Mouse (Mus musculus): ENCODE results near the gene Gfm2. TPM values are rescaled to one million over a fixed set of nuclear protein-coding genes. Genes with fewer than 3 reads are reported as not detected.
A peak's percentile ranks its signal among the peaks of the same experiment; 100 is the strongest.

Gene Gfm2
- total RNA-seq, 1 experiment = 70.6 TPM

- Histone ChIP-seq H3K36me3 (ENCODE audit: control insufficient read depth, insufficient read depth, low read length, poor library complexity, severe bottlenecking) (no peaks in the 10 kb centered on the region), H3K9me3 (ENCODE audit: control insufficient read depth, insufficient read depth, low read depth, low read length) (no peaks in the 10 kb centered on the region), H3K4me1 (ENCODE audit: control insufficient read depth in 2 of 2, insufficient read depth in 2 of 2, low read length in 2 of 2, poor library complexity in 1 of 2) (peaks cover 4 to 9% of the 10 kb centered on the region in 2 experiments; a peak in 2 of 4 replicates), H3K4me3 (ENCODE audit: insufficient read depth in 1 of 2, low read depth in 1 of 2, low read length in 2 of 2, poor library complexity in 1 of 2, severe bottlenecking in 1 of 2) (peak overlapping the region in 1 of 2 experiments; percentile 37; a peak in 1 of 4 replicates), H3K27ac (ENCODE audit: insufficient read depth, low read depth, low read length, poor library complexity, severe bottlenecking) (peak overlapping the region; percentile 67), H3K9ac (ENCODE audit: insufficient read depth, low read depth, low read length, poor library complexity, severe bottlenecking) (0 out of 2 replicates have a peak overlapping the region, but pooled peaks have one; percentile 23)
- in situ Hi-C loops (cut with MboI; ENCODE audit: low sequenced_read_pairs in 2 of 2, unreplicated experiment in 2 of 2) = no loop called here
- no peak for DNase-seq (ENCODE audit: low read depth, low spot score)
- TF ChIP-seq CHD2 (IDR thresholded peaks at IDR 0.05; ENCODE audit: low read depth, low read length) (no peak), ZC3H11A (IDR thresholded peaks at IDR 0.05; ENCODE audit: borderline replicate concordance, low read depth, low read length) (no peak), HCFC1 (IDR thresholded peaks at IDR 0.05; ENCODE audit: borderline replicate concordance, insufficient read depth, low read length) (no peak), ZNF384 (IDR thresholded peaks at IDR 0.05; ENCODE audit: low read depth, low read length) (no peak), MAFK (IDR thresholded peaks at IDR 0.05; ENCODE audit: insufficient read depth, low read depth, low read length) (no peak)
These were observed 69.9 kb downstream of the Gfm2 start for GRCm38 (mm10) chr13:97207472-97208111.

- H3K27ac ChIP-seq (ENCODE audit: insufficient read depth, low read depth, low read length, poor library complexity, severe bottlenecking) = peak overlapping the region; percentile 67
- no peak overlapping the region for H3K9ac ChIP-seq (ENCODE audit: insufficient read depth, low read depth, low read length, poor library complexity, severe bottlenecking)
- no peaks in the 10 kb centered on the region for H3K36me3 ChIP-seq (ENCODE audit: control insufficient read depth, insufficient read depth, low read length, poor library complexity, severe bottlenecking)
- in situ Hi-C loops (cut with MboI; ENCODE audit: low sequenced_read_pairs in 2 of 2, unreplicated experiment in 2 of 2) = no loop called here
- no peak for DNase-seq (ENCODE audit: low read depth, low spot score)
- H3K9me3 ChIP-seq (ENCODE audit: control insufficient read depth, insufficient read depth, low read depth, low read length) = no peaks in the 10 kb centered on the region
- TF ChIP-seq ZC3H11A (IDR thresholded peaks at IDR 0.05; ENCODE audit: borderline replicate concordance, low read depth, low read length) (no peak), ZNF384 (IDR thresholded peaks at IDR 0.05; ENCODE audit: low read depth, low read length) (no peak), CHD2 (IDR thresholded peaks at IDR 0.05; ENCODE audit: low read depth, low read length) (no peak), MAFK (IDR thresholded peaks at IDR 0.05; ENCODE audit: insufficient read depth, low read depth, low read length) (no peak), HCFC1 (IDR thresholded peaks at IDR 0.05; ENCODE audit: borderline replicate concordance, insufficient read depth, low read length) (no peak)
- peak overlapping the region in 1 of 2 experiments; percentile 37; a peak in 2 of 4 replicates for H3K4me3 ChIP-seq (ENCODE audit: insufficient read depth in 1 of 2, low read depth in 1 of 2, low read length in 2 of 2, poor library complexity in 1 of 2, severe bottlenecking in 1 of 2)
- H3K4me1 ChIP-seq (ENCODE audit: control insufficient read depth in 2 of 2, insufficient read depth in 2 of 2, low read length in 2 of 2, poor library complexity in 1 of 2) = peaks cover 4 to 9% of the 10 kb centered on the region in 2 experiments; a peak in 2 of 4 replicates
These were observed 70.4 kb downstream of the Gfm2 start for GRCm38 (mm10) chr13:97208112-97208478.

- no peak for TF ChIP-seq HCFC1 (IDR thresholded peaks at IDR 0.05; ENCODE audit: borderline replicate concordance, insufficient read depth, low read length)
- TF ChIP-seq MAFK (IDR thresholded peaks at IDR 0.05; ENCODE audit: insufficient read depth, low read depth, low read length) = no peak
- no peak for TF ChIP-seq ZNF384 (IDR thresholded peaks at IDR 0.05; ENCODE audit: low read depth, low read length)
- no peak for TF ChIP-seq ZC3H11A (IDR thresholded peaks at IDR 0.05; ENCODE audit: borderline replicate concordance, low read depth, low read length)
- TF ChIP-seq CHD2 (IDR thresholded peaks at IDR 0.05; ENCODE audit: low read depth, low read length) = no peak
- Histone ChIP-seq H3K9me3 (ENCODE audit: control insufficient read depth, insufficient read depth, low read depth, low read length) (no peaks in the 10 kb centered on the region), H3K27ac (ENCODE audit: insufficient read depth, low read depth, low read length, poor library complexity, severe bottlenecking) (peak overlapping the region; percentile 67; the same call in 1 of the 2 replicates), H3K4me1 (ENCODE audit: control insufficient read depth in 2 of 2, insufficient read depth in 2 of 2, low read length in 2 of 2, poor library complexity in 1 of 2) (peaks cover 4 to 9% of the 10 kb centered on the region in 2 experiments; a peak in 2 of 4 replicates), H3K9ac (ENCODE audit: insufficient read depth, low read depth, low read length, poor library complexity, severe bottlenecking) (no peak overlapping the region), H3K36me3 (ENCODE audit: control insufficient read depth, insufficient read depth, low read length, poor library complexity, severe bottlenecking) (no peaks in the 10 kb centered on the region), H3K4me3 (ENCODE audit: insufficient read depth in 1 of 2, low read depth in 1 of 2, low read length in 2 of 2, poor library complexity in 1 of 2, severe bottlenecking in 1 of 2) (no peak overlapping the region; a peak in 1 of 4 replicates)
- in situ Hi-C loops (cut with MboI; ENCODE audit: low sequenced_read_pairs in 2 of 2, unreplicated experiment in 2 of 2) = no loop called here
- DNase-seq (ENCODE audit: low read depth, low spot score) = no peak
These were observed 70.8 kb downstream of the Gfm2 start for GRCm38 (mm10) chr13:97208500-97209010.

GRCm38 (mm10) chr13:97214583-97215268 lies 77.0 kb downstream of the Gfm2 start:
- in situ Hi-C loops (cut with MboI; ENCODE audit: low sequenced_read_pairs in 2 of 2, unreplicated experiment in 2 of 2) = no loop called here
- TF ChIP-seq MAFK (IDR thresholded peaks at IDR 0.05; ENCODE audit: insufficient read depth, low read depth, low read length) (no peak), ZNF384 (IDR thresholded peaks at IDR 0.05; ENCODE audit: low read depth, low read length) (no peak), HCFC1 (IDR thresholded peaks at IDR 0.05; ENCODE audit: borderline replicate concordance, insufficient read depth, low read length) (no peak), ZC3H11A (IDR thresholded peaks at IDR 0.05; ENCODE audit: borderline replicate concordance, low read depth, low read length) (no peak), CHD2 (IDR thresholded peaks at IDR 0.05; ENCODE audit: low read depth, low read length) (no peak)
- H3K9ac ChIP-seq (ENCODE audit: insufficient read depth, low read depth, low read length, poor library complexity, severe bottlenecking) = no peak overlapping the region
- H3K4me1 ChIP-seq (ENCODE audit: control insufficient read depth in 2 of 2, insufficient read depth in 2 of 2, low read length in 2 of 2, poor library complexity in 1 of 2) = peaks cover 3 to 7% of the 10 kb centered on the region in 2 experiments; a peak in 2 of 4 replicates
- no peak for DNase-seq (ENCODE audit: low read depth, low spot score)
- H3K9me3 ChIP-seq (ENCODE audit: control insufficient read depth, insufficient read depth, low read depth, low read length) = no peaks in the 10 kb centered on the region
- H3K36me3 ChIP-seq (ENCODE audit: control insufficient read depth, insufficient read depth, low read length, poor library complexity, severe bottlenecking) = no peaks in the 10 kb centered on the region
- no peak overlapping the region for H3K27ac ChIP-seq (ENCODE audit: insufficient read depth, low read depth, low read length, poor library complexity, severe bottlenecking)
- H3K4me3 ChIP-seq (ENCODE audit: insufficient read depth in 1 of 2, low read depth in 1 of 2, low read length in 2 of 2, poor library complexity in 1 of 2, severe bottlenecking in 1 of 2) = no peak overlapping the region
